Mouse (Mus musculus) gastrocnemius, adult 18-20 months (tissue): ENCODE data around the gene Fgfbp3. TPM values are rescaled to one million over a fixed set of nuclear protein-coding genes. Genes with fewer than 3 reads are reported as not detected.
"Not testable (repeated sequence)": the region's sequence is repeated elsewhere in the genome, so short reads cannot be mapped to it uniquely, and the experiment has no call there.

ENCODE experiments used
- DNase-seq: peaks from one replicate; pipeline ENCODE4 v3.0.0; 2021; ENCODE audit warnings: low spot score
- long read RNA-seq, 2 experiments: library from polyadenylated mRNA; stranded (forward); transcript quantifications; one replicate each; pipeline ENCODE4 v2.0.0; 2021
- total RNA-seq, 2 experiments: library from RNA; stranded (reverse); gene quantifications; 2 replicates each; pipeline ENCODE4 v1.2.3; 2021

Gene Fgfbp3
- total RNA-seq, result 1 to 10 TPM; 1.7 to 2.8 TPM
- long read RNA-seq, experiment 1, partial matches to known transcripts, result 12 of 12 reads
- long read RNA-seq, experiment 1, other reads (novel, unspliced or antisense), result 0 of 12 reads
- long read RNA-seq, experiment 2, partial matches to known transcripts, result 5 of 5 reads
- long read RNA-seq, experiment 2, other reads (novel, unspliced or antisense), result 0 of 5 reads

- DNase-seq, result no peak
Measured at GRCm38 (mm10) chr19:36919466-36919865, at the start of gene Fgfbp3. TSS of gene Fgfbp3 (minus strand) at chr19:36919615.

GRCm38 (mm10) chr19:36962544-36963260 lies 43.3 kb upstream of the Fgfbp3 start:
- DNase-seq, result not testable (repeated sequence)

GRCm38 (mm10) chr19:36961320-36961719 lies 41.9 kb upstream of the Fgfbp3 start:
- no peak for DNase-seq

GRCm38 (mm10) chr19:36958331-36958730 lies 38.9 kb upstream of the Fgfbp3 start:
- DNase-seq, result no peak

- DNase-seq, result no peak
Measured at GRCm38 (mm10) chr19:36953637-36954206, 34.3 kb upstream of the Fgfbp3 start.

GRCm38 (mm10) chr19:36940064-36940463 lies 20.6 kb upstream of the Fgfbp3 start:
- DNase-seq, result no peak

- no peak for DNase-seq
Measured at GRCm38 (mm10) chr19:36938008-36938407, 18.6 kb upstream of the Fgfbp3 start.

GRCm38 (mm10) chr19:36936285-36936684 lies 16.9 kb upstream of the Fgfbp3 start:
- no peak for DNase-seq

- DNase-seq, result no peak
Measured at GRCm38 (mm10) chr19:36932613-36933012, 13.2 kb upstream of the Fgfbp3 start.

GRCm38 (mm10) chr19:36932097-36932496 lies 12.7 kb upstream of the Fgfbp3 start:
- no peak for DNase-seq

GRCm38 (mm10) chr19:36929816-36930215 lies 10.4 kb upstream of the Fgfbp3 start:
- no peak for DNase-seq

- no peak for DNase-seq
Measured at GRCm38 (mm10) chr19:36927800-36928361, 8.5 kb upstream of the Fgfbp3 start.

GRCm38 (mm10) chr19:36926553-36927236 lies 7.3 kb upstream of the Fgfbp3 start:
- no peak for DNase-seq

- DNase-seq, result peak; percentile 86
Measured at GRCm38 (mm10) chr19:36925671-36926552, 6.5 kb upstream of the Fgfbp3 start, which contains the start of gene Btaf1. TSS of gene Btaf1 (plus strand) at chr19:36926079.

- no peak for DNase-seq
Measured at GRCm38 (mm10) chr19:36922936-36923335, 3.5 kb upstream of the Fgfbp3 start.

GRCm38 (mm10) chr19:36922015-36922414 lies 2.6 kb upstream of the Fgfbp3 start:
- peak; percentile 40 for DNase-seq

GRCm38 (mm10) chr19:36918441-36919301 lies 744 bp downstream of the Fgfbp3 start:
- peak; percentile 85 for DNase-seq

GRCm38 (mm10) chr19:36916876-36917389 lies 2.5 kb downstream of the Fgfbp3 start:
- DNase-seq, result no peak

- no peak for DNase-seq
Measured at GRCm38 (mm10) chr19:36916206-36916605, 3.2 kb downstream of the Fgfbp3 start.

- DNase-seq, result no peak
Measured at GRCm38 (mm10) chr19:36913064-36913463, 6.4 kb downstream of the Fgfbp3 start.
